Mouse (Mus musculus): ENCODE data around the gene Maged2.

- TF ChIP-seq EP300 (optimal IDR thresholded peaks at IDR 0.05), result no peak
- no peak for TF ChIP-seq CTCF (IDR thresholded peaks at IDR 0.05; ENCODE audit: low read depth)
Observed at GRCm38 (mm10) chrX:150813464-150814138, 544 bp downstream of the Maged2 start.
